Mouse (Mus musculus) gastrocnemius, adult 2 months (tissue): ENCODE measurements around the gene Syne2. TPM values are rescaled to one million over a fixed set of nuclear protein-coding genes. Genes with fewer than 3 reads are reported as not detected.
"Not testable (repeated sequence)": the region's sequence is repeated elsewhere in the genome, so short reads cannot be mapped to it uniquely, and the experiment has no call there.

ENCODE experiments used
- DNase-seq: peaks from one replicate; pipeline ENCODE4 v3.0.0; 2022
- H3K27ac ChIP-seq: fragments of 200-600 bp; 2 replicates; pipeline ENCODE4 v1.8.1; 2022; ENCODE audit warnings: mild to moderate bottlenecking
- H3K4me3 ChIP-seq: fragments of 200-600 bp; 2 replicates; pipeline ENCODE4 v1.8.1; 2022; ENCODE audit warnings: mild to moderate bottlenecking, moderate library complexity
- CTCF ChIP-seq: fragments of 200-600 bp; IDR thresholded peaks from 2 replicates; pipeline ENCODE4 v1.8.1; 2022; ENCODE audit warnings: antibody characterized with exemption, mild to moderate bottlenecking, moderate library complexity
- intact Hi-C: fragments of 180-260 bp; cut with DNase I; formaldehyde crosslinking; loops from one replicate; pipeline ENCODE4 v1.15.1; 2025
- long read RNA-seq, 2 experiments: library from polyadenylated mRNA; stranded (forward); transcript quantifications; one replicate each; pipeline ENCODE4 v2.0.0; 2021
- total RNA-seq, 2 experiments: library from RNA; stranded (reverse); gene quantifications; 2 replicates each; pipeline ENCODE4 v1.2.3; 2021

The Syne2 gene
- 10 to 100 TPM; 15.0 to 15.5 TPM for total RNA-seq
- long read RNA-seq, experiment 1, partial matches to known transcripts = 3 of 22 reads
- long read RNA-seq, experiment 1, other reads (novel, unspliced or antisense) = 19 of 22 reads
- long read RNA-seq, experiment 2, partial matches to known transcripts = 7 of 30 reads
- long read RNA-seq, experiment 2, other reads (novel, unspliced or antisense) = 23 of 30 reads

DNA sequence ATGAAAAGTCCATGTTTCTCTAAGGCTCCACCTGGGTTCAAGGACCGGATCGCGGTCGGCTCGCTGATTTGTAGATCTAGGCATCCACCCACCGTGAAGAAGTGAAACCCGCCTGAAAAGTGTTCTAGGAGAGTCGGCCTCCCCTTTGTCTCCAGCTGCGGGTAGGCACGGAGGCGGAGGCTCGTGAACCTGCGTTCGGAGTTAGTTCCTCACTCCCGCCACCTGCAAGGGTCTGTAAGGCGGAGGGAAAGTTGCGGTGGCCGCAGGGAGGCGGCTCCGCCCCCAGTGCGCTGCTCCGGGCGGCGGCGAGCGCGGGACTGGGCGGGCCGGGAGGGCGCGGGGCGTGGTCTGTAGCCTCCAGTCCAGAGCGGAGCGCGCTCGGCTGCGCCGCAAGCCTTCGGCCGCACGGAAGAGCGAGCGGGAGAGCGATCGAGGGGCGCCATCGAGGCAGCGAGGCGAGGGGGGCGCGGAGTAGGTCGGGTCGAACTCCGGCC is at the start of gene Syne2:
Gene Syne2 (plus strand): TSS at position 176 of the 494 bp plus-strand sequence.
- Histone ChIP-seq H3K4me3 (peak within 1 kb of the TSS; percentile 96), H3K27ac (peak within 1 kb of the TSS; percentile 92)
- peak; percentile 23 for TF ChIP-seq CTCF
- peak; percentile 87 for DNase-seq
- intact Hi-C loops = loop anchor here (5.0 kb wide), 1 partner anchor 34 kb away; no protein-coding TSS in a partner anchor

- H3K4me3 ChIP-seq = no peak overlapping the region
- intact Hi-C loops = loop anchor here (5.0 kb wide), 2 partner anchors 104 to 309 kb away; partner anchors contain the start of gene Wdr89
- no peak for TF ChIP-seq CTCF
- DNase-seq = no peak
- no peak overlapping the region for H3K27ac ChIP-seq
Measured at GRCm38 (mm10) chr12:75771410-75771809, 46.5 kb upstream of the Syne2 start.

GRCm38 (mm10) chr12:75772424-75773034 is 45.4 kb upstream of the Syne2 start:
- intact Hi-C loops = loop anchor here (5.0 kb wide), 2 partner anchors 105 to 310 kb away; partner anchors contain the start of gene Wdr89
- peak; percentile 74 for TF ChIP-seq CTCF
- peak; percentile 59 for DNase-seq
- no peak overlapping the region for H3K27ac ChIP-seq
- H3K4me3 ChIP-seq = no peak overlapping the region

GRCm38 (mm10) chr12:75781445-75781844 is 36.5 kb upstream of the Syne2 start:
- Histone ChIP-seq H3K27ac (no peak overlapping the region), H3K4me3 (no peak overlapping the region)
- TF ChIP-seq CTCF = no peak
- intact Hi-C loops = no loop called here
- no peak for DNase-seq

GRCm38 (mm10) chr12:75781995-75782394 is 35.9 kb upstream of the Syne2 start:
- intact Hi-C loops = no loop called here
- H3K27ac ChIP-seq = no peak overlapping the region
- H3K4me3 ChIP-seq = no peak overlapping the region
- DNase-seq = no peak
- no peak for TF ChIP-seq CTCF

- TF ChIP-seq CTCF = no peak
- Histone ChIP-seq H3K4me3 (no peak overlapping the region), H3K27ac (no peak overlapping the region)
- no peak for DNase-seq
- intact Hi-C loops = no loop called here
Measured at GRCm38 (mm10) chr12:75784271-75784751, 33.6 kb upstream of the Syne2 start.

GRCm38 (mm10) chr12:75786681-75787080 is 31.3 kb upstream of the Syne2 start:
- TF ChIP-seq CTCF = peak; percentile 69
- not testable (repeated sequence) for H3K4me3 ChIP-seq, DNase-seq, H3K27ac ChIP-seq
- intact Hi-C loops = loop anchor here (2.0 kb wide), 1 partner anchor 164 kb away; no protein-coding TSS in a partner anchor

GRCm38 (mm10) chr12:75789451-75789850 is 28.5 kb upstream of the Syne2 start:
- Histone ChIP-seq H3K27ac (no peak overlapping the region), H3K4me3 (no peak overlapping the region)
- intact Hi-C loops = loop anchor here (2.0 kb wide), 1 partner anchor 407 kb away; no protein-coding TSS in a partner anchor
- no peak for TF ChIP-seq CTCF
- DNase-seq = no peak

DNA sequence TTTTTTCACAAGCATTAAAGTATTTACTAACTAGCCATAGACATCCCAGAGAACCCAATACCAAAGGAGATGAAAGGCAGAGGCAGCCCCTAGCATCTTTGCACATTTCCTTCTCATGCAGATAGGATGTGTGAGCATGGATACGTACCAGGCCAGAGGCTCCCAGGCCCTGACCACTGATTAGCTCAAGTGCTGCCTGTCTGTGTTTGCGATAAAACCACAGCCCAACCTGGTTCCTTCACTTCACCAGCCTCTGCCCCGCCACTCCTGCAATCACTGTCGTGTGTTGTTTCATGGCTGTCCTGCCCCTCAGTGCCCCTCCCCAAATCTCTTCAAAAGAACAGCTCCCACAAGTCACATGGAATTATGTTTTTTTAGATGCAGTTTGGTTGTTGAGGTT is 23.4 kb upstream of the Syne2 start:
- no peak for TF ChIP-seq CTCF
- no peak for DNase-seq
- intact Hi-C loops = no loop called here
- no peak overlapping the region for H3K4me3 ChIP-seq
- no peak overlapping the region for H3K27ac ChIP-seq

DNA sequence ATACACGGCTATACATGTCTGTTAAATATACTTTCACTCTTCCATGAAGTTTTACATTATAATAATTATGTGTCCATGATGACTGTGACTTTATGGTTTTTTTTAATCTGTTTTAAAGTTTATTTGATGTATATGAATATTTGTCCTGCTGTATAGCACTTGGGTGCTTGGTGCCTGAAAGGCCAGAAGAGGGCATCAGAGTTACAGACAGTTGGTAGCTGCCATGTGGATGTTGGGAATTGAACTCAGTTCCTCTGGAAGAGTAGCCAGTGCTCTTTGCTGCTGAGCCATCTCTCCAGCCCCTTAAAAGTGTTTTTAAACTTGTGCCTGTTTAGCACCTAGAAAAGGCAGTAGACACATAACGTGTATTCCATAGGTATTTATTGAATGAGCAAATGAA is 21.4 kb upstream of the Syne2 start:
- no peak overlapping the region for H3K27ac ChIP-seq
- intact Hi-C loops = loop anchor here (5.0 kb wide), 1 partner anchor 96 kb away; no protein-coding TSS in a partner anchor
- no peak overlapping the region for H3K4me3 ChIP-seq
- DNase-seq = no peak
- TF ChIP-seq CTCF = peak; percentile 81

DNA sequence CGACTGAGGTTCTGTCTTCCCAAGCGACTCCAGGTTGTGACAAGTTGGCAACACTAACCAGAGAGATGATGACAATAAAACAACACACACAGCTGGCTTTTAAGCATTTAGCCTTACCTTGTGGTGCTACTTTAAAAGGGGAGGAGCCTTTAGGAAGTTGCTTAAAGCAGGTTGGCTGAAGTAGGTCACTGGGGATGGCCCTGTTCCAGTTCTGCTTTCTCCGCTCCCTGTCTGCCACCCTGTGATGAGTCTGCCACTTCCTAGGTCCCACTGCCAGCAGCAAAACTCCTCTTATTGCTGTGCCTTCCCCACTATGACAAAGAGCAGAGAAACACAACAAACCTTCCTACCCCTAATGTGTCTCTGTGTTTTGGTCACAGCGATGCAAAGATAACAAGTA is 11.7 kb upstream of the Syne2 start:
- DNase-seq = no peak
- Histone ChIP-seq H3K27ac (no peak overlapping the region), H3K4me3 (no peak overlapping the region)
- intact Hi-C loops = no loop called here
- no peak for TF ChIP-seq CTCF

- intact Hi-C loops = no loop called here
- peak overlapping the region; percentile 32; the same call in 1 of the 2 replicates for H3K27ac ChIP-seq
- DNase-seq = no peak
- no peak for TF ChIP-seq CTCF
- H3K4me3 ChIP-seq = no peak overlapping the region
Measured at GRCm38 (mm10) chr12:75813766-75814165, 4.2 kb upstream of the Syne2 start.

DNA sequence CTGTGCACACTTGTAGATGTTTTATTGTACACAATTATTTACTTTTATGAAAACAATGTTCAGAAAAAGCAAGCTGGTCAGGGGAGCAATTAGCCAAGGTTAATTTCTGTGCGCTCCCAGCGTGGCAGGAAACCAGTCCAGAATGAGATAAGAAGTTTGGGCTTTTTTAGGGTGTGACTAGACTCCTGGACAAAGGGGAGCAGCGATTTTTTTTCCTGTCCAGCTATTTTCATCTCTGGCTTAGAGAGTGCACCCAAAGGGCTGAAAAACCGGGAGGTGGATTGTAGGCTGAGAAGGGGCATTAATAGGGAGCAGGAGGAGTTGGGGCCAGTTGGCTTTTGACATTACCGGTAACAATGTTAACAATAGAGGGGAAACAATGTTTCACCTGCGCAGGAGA is 3.4 kb upstream of the Syne2 start:
- Histone ChIP-seq H3K4me3 (peak overlapping the region; percentile 31), H3K27ac (peak overlapping the region; percentile 66)
- TF ChIP-seq CTCF = no peak
- DNase-seq = no peak
- intact Hi-C loops = no loop called here
